Mouse (Mus musculus) hindbrain, embryonic 15.5 days (tissue): ENCODE measurements at regions not wholly inside any gene's neighbourhood (a gene's known extent, or its start where the extent isn't known, plus 50 kb on each side); places are given as distances from the start of the nearest gene placed in this dataset.

ENCODE experiments used
- ATAC-seq: fragments of 200-750 bp; cut with Nextera tagmentation; 2 replicates; pipeline ENCODE4 v1.8.0; 2017; ENCODE audit warnings: low read depth, moderate number of reproducible peaks, moderate TSS enrichment; ENCODE audit not compliant: low FRiP score
- H3K27ac ChIP-seq: fragments of 300-500 bp; sonication (generic); replicated peaks from 2 replicates; pipeline ENCODE4 v1.5.1; 2015; ENCODE audit warnings: mild to moderate bottlenecking, inconsistent platforms
- H3K27me3 ChIP-seq: fragments of 300-500 bp; sonication (generic); 2 replicates; pipeline ENCODE4 v1.6.1; 2015; ENCODE audit warnings: control low read depth, inconsistent platforms
- H3K36me3 ChIP-seq: fragments of 300-500 bp; sonication (generic); 2 replicates; pipeline ENCODE4 v1.6.1; 2015; ENCODE audit warnings: control low read depth, inconsistent platforms
- H3K4me1 ChIP-seq: fragments of 300-500 bp; sonication (generic); replicated peaks from 2 replicates; pipeline ENCODE4 v1.6.1; 2015; ENCODE audit warnings: control low read depth, inconsistent platforms
- H3K4me2 ChIP-seq: fragments of 300-500 bp; sonication (generic); 2 replicates; pipeline ENCODE4 v1.6.1; 2015; ENCODE audit warnings: moderate library complexity, mild to moderate bottlenecking, inconsistent platforms
- H3K4me3 ChIP-seq: fragments of 300-500 bp; sonication (generic); 2 replicates; pipeline ENCODE4 v1.5.1; 2015; ENCODE audit warnings: mild to moderate bottlenecking, inconsistent platforms
- H3K9ac ChIP-seq: fragments of 300-500 bp; sonication (generic); 2 replicates; pipeline ENCODE4 v1.6.1; 2015; ENCODE audit warnings: inconsistent platforms
- H3K9me3 ChIP-seq: fragments of 300-500 bp; sonication (generic); 2 replicates; pipeline ENCODE4 v1.6.1; 2016; ENCODE audit warnings: control low read depth, inconsistent platforms
- WGBS: fragments of 180-500 bp; shearing (Covaris S2); methylation state at CpG from one replicate; pipeline ENCODE4 v1.1.7; 2015; 5-methylcytosine and 5-hydroxymethylcytosine counted together

- Histone ChIP-seq H3K4me1 (no peaks in the 10 kb centered on the region), H3K27me3 (no peaks in the 10 kb centered on the region), H3K4me3 (no peak overlapping the region), H3K4me2 (no peak overlapping the region), H3K36me3 (no peaks in the 10 kb centered on the region), H3K27ac (no peak overlapping the region), H3K9me3 (no peaks in the 10 kb centered on the region), H3K9ac (no peak overlapping the region)
- ATAC-seq, result no peak
- WGBS, result 62% methylated on average over 8 of the region's 8 CpGs
Measured at GRCm38 (mm10) chrX:11878028-11878427, 282.1 kb downstream of the Bcor start.

- no peaks in the 10 kb centered on the region for H3K27me3 ChIP-seq
- H3K4me3 ChIP-seq, result no peak overlapping the region
- no peaks in the 10 kb centered on the region for H3K36me3 ChIP-seq
- no peak overlapping the region for H3K27ac ChIP-seq
- peak; percentile 71; the same call in 1 of the 2 replicates for ATAC-seq
- no peak overlapping the region for H3K9ac ChIP-seq
- H3K4me1 ChIP-seq, result no peaks in the 10 kb centered on the region
- no peaks in the 10 kb centered on the region for H3K9me3 ChIP-seq
- WGBS, result 60% methylated on average over 1 of the region's 1 CpGs
- no peak overlapping the region for H3K4me2 ChIP-seq
Measured at GRCm38 (mm10) chrX:11880972-11881371, 279.2 kb downstream of the Bcor start.

- 70% methylated on average over 10 of the region's 10 CpGs for WGBS
- no peak overlapping the region for H3K9ac ChIP-seq
Measured at GRCm38 (mm10) chrX:11883738-11884716, 276.1 kb downstream of the Bcor start.

GRCm38 (mm10) chrX:11892396-11892795 lies 267.8 kb downstream of the Bcor start:
- Histone ChIP-seq H3K4me3 (no peak overlapping the region), H3K27me3 (peaks cover 3% of the 10 kb centered on the region; the same call in 1 of the 2 replicates), H3K27ac (no peak overlapping the region), H3K9me3 (no peaks in the 10 kb centered on the region), H3K9ac (no peak overlapping the region), H3K4me2 (no peak overlapping the region), H3K36me3 (no peaks in the 10 kb centered on the region), H3K4me1 (0 out of 2 replicates have a peak, but pooled peaks cover 4% of the 10 kb centered on the region)
- ATAC-seq, result no peak
- 92% methylated on average over 5 of the region's 5 CpGs for WGBS

More at GRCm38 (mm10) chrX:11883738-11884716, 276.1 kb downstream of the Bcor start:
- Histone ChIP-seq H3K4me3 (no peak overlapping the region), H3K4me2 (no peak overlapping the region), H3K9me3 (no peaks in the 10 kb centered on the region), H3K27me3 (no peaks in the 10 kb centered on the region), H3K27ac (no peak overlapping the region), H3K36me3 (no peaks in the 10 kb centered on the region), H3K4me1 (no peaks in the 10 kb centered on the region; the same call in 1 of the 2 replicates)
- no peak for ATAC-seq

- Histone ChIP-seq H3K36me3 (no peaks in the 10 kb centered on the region), H3K9me3 (no peaks in the 10 kb centered on the region), H3K27ac (no peak overlapping the region), H3K4me1 (0 out of 2 replicates have a peak, but pooled peaks cover 4% of the 10 kb centered on the region), H3K27me3 (peaks cover 3% of the 10 kb centered on the region; the same call in 1 of the 2 replicates), H3K9ac (no peak overlapping the region), H3K4me3 (no peak overlapping the region), H3K4me2 (no peak overlapping the region)
- no peak for ATAC-seq
- 49% methylated on average over 9 of the region's 10 CpGs for WGBS
Measured at GRCm38 (mm10) chrX:11893606-11894279, 266.4 kb downstream of the Bcor start.

- ATAC-seq, result no peak
- Histone ChIP-seq H3K36me3 (no peaks in the 10 kb centered on the region), H3K27me3 (peaks cover 3% of the 10 kb centered on the region; the same call in 1 of the 2 replicates), H3K4me2 (no peak overlapping the region), H3K9ac (no peak overlapping the region), H3K4me3 (no peak overlapping the region), H3K9me3 (no peaks in the 10 kb centered on the region), H3K27ac (no peak overlapping the region), H3K4me1 (0 out of 2 replicates have a peak, but pooled peaks cover 4% of the 10 kb centered on the region)
- 40% methylated on average over 5 of the region's 6 CpGs for WGBS
Measured at GRCm38 (mm10) chrX:11894280-11894662, 265.9 kb downstream of the Bcor start.

- H3K4me1 ChIP-seq, result 0 out of 2 replicates have a peak, but pooled peaks cover 4% of the 10 kb centered on the region
- 35% methylated on average over 5 of the region's 5 CpGs for WGBS
- H3K27ac ChIP-seq, result no peak overlapping the region
- no peaks in the 10 kb centered on the region for H3K36me3 ChIP-seq
- H3K4me3 ChIP-seq, result no peak overlapping the region
- H3K9me3 ChIP-seq, result no peaks in the 10 kb centered on the region
- H3K27me3 ChIP-seq, result peaks cover 3% of the 10 kb centered on the region; the same call in 1 of the 2 replicates
- H3K9ac ChIP-seq, result no peak overlapping the region
- no peak overlapping the region for H3K4me2 ChIP-seq
- ATAC-seq, result no peak
Measured at GRCm38 (mm10) chrX:11895396-11895795, 264.8 kb downstream of the Bcor start.

GRCm38 (mm10) chrX:11898280-11898679 lies 261.9 kb downstream of the Bcor start:
- no peak; the same call in 1 of the 2 replicates for ATAC-seq
- no peaks in the 10 kb centered on the region for H3K9me3 ChIP-seq
- H3K4me3 ChIP-seq, result no peak overlapping the region
- H3K4me2 ChIP-seq, result no peak overlapping the region
- H3K9ac ChIP-seq, result no peak overlapping the region
- no peaks in the 10 kb centered on the region for H3K36me3 ChIP-seq
- 59% methylated on average over 8 of the region's 8 CpGs for WGBS
- H3K27ac ChIP-seq, result no peak overlapping the region
- 0 out of 2 replicates have a peak, but pooled peaks cover 3% of the 10 kb centered on the region for H3K27me3 ChIP-seq
- 0 out of 2 replicates have a peak, but pooled peaks cover 4% of the 10 kb centered on the region for H3K4me1 ChIP-seq

- Histone ChIP-seq H3K4me2 (no peak overlapping the region), H3K9ac (no peak overlapping the region), H3K4me3 (no peak overlapping the region), H3K4me1 (0 out of 2 replicates have a peak, but pooled peaks cover 3% of the 10 kb centered on the region), H3K27me3 (0 out of 2 replicates have a peak, but pooled peaks cover 3% of the 10 kb centered on the region), H3K36me3 (no peaks in the 10 kb centered on the region), H3K27ac (no peak overlapping the region), H3K9me3 (no peaks in the 10 kb centered on the region)
- WGBS, result 89% methylated on average over 6 of the region's 6 CpGs
- ATAC-seq, result no peak
Measured at GRCm38 (mm10) chrX:11899051-11899450, 261.1 kb downstream of the Bcor start.

GRCm38 (mm10) chrX:11899914-11900313 lies 260.2 kb downstream of the Bcor start:
- H3K4me3 ChIP-seq, result no peak overlapping the region
- no peaks in the 10 kb centered on the region for H3K9me3 ChIP-seq
- no peak overlapping the region for H3K27ac ChIP-seq
- H3K4me2 ChIP-seq, result no peak overlapping the region
- WGBS, result 53% methylated on average over 3 of the region's 3 CpGs
- 0 out of 2 replicates have a peak, but pooled peaks cover 3% of the 10 kb centered on the region for H3K27me3 ChIP-seq
- no peak overlapping the region for H3K9ac ChIP-seq
- H3K4me1 ChIP-seq, result no peaks in the 10 kb centered on the region
- no peak for ATAC-seq
- no peaks in the 10 kb centered on the region for H3K36me3 ChIP-seq

GRCm38 (mm10) chrX:11901791-11902190 lies 258.4 kb downstream of the Bcor start:
- WGBS, result 67% methylated on average over 5 of the region's 5 CpGs
- H3K4me1 ChIP-seq, result no peaks in the 10 kb centered on the region
- H3K27ac ChIP-seq, result no peak overlapping the region
- H3K4me3 ChIP-seq, result no peak overlapping the region
- no peak overlapping the region for H3K9ac ChIP-seq
- H3K36me3 ChIP-seq, result no peaks in the 10 kb centered on the region
- H3K27me3 ChIP-seq, result 0 out of 2 replicates have a peak, but pooled peaks cover 3% of the 10 kb centered on the region
- no peak overlapping the region for H3K4me2 ChIP-seq
- no peak for ATAC-seq
- no peaks in the 10 kb centered on the region for H3K9me3 ChIP-seq
